Mouse (Mus musculus) urinary bladder, postnatal 10 days (tissue): Measurements from ENCODE around the gene Pmm1.
A peak's percentile ranks its signal among the peaks of the same experiment; 100 is the strongest.
"Not testable (repeated sequence)": the region's sequence is repeated elsewhere in the genome, so short reads cannot be mapped to it uniquely, and the experiment has no call there.

Experiments
- DNase-seq: peaks from one replicate; pipeline ENCODE4 v3.0.0; 2022; ENCODE audit warnings: low spot score

Gene Pmm1

DNA sequence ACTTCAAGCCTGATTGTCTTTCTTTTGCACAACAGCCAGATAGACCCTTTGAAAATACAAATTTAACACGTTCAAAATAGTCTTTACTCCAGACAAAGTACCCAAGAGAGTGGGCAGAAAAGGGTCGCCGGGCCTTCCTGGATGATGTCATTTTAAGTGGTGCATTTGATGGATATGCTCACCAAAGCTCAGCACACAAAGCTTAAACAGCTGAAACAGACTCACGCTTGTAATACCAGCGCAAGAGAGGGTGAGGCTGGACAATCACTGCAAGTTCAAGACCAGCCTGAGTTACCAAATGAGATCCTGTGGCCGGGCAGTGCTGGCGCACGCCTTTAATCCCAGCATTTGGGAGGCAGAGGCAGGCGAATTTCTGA lies 34.3 kb downstream of the Pmm1 start:
- no peak for DNase-seq

DNA sequence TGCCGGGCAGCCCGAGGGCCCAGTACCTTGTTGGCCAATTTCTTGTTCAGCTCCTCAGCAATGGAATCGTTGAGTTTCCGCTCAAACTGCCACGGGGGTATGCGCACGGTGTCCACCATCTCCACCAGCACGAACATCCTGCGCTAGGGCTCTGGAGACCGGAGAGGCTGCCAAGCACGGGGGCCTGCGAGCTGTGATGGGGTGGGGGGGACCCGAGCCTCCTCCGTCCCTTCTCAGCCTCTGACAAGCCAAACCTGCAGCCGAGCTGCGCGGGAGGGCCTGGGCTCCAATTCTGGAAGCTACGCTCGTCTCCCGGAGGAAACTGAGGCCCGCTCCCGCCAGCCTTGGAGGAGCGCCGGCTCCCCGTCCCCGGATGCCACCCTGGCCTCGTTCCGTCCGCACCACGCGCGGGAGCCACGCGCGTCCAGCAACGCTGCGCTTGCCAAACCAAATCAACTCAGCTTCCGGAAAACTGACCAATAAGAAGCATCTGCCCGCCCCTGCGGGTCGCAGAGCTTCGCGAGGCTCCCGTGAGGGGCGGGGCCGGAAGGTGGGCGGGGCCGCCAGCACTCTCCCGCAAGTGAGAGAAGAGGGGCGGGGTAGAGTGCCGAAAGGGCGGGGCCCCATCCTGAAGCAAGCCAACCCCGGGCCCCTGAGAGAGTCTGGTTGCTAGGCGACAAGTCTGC lies 34.8 kb downstream of the Pmm1 start, which contains the start of gene Polr3h:
Gene Polr3h (minus strand): TSS at position 481 of the 686 bp plus-strand sequence.
- peak; percentile 72 for DNase-seq

DNA sequence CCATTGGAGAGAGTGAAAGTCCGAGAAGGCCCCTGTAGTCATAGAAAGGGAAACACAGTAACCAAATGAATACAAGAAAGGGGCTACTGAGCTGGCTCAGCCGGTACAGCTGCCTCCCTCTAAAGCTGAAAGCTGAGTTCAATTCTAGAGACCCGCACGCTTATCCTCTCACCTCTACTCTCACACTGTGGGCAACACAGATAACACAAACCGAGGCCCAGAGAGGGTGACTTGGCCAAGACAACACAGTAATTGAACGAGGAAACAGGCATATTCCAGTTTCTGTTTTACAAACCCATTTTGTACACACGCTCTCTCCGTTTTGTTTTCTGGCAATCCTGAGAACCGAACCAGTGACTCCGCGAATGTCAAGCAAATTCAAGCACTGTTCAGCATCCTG lies 35.8 kb downstream of the Pmm1 start:
- no peak for DNase-seq

DNA sequence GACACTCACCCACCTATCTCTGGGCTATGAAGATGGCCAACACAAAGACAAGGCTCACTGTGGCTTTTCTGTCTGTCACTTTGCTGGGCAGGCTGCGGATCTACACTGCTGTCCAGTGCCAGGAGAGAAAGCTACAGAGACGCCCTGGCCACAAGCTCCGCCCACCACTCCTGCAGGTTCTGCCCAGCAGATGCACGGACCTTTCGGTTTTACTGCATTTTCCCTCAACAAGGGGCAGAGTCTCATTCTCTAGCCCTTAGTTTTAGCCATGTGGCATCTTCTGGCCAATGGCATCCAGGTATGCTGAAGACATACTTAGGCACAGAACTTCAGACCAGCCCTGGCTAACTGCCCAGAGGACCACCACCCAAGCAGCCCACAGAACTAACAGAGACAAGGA lies 39.5 kb downstream of the Pmm1 start:
- DNase-seq, result no peak

DNA sequence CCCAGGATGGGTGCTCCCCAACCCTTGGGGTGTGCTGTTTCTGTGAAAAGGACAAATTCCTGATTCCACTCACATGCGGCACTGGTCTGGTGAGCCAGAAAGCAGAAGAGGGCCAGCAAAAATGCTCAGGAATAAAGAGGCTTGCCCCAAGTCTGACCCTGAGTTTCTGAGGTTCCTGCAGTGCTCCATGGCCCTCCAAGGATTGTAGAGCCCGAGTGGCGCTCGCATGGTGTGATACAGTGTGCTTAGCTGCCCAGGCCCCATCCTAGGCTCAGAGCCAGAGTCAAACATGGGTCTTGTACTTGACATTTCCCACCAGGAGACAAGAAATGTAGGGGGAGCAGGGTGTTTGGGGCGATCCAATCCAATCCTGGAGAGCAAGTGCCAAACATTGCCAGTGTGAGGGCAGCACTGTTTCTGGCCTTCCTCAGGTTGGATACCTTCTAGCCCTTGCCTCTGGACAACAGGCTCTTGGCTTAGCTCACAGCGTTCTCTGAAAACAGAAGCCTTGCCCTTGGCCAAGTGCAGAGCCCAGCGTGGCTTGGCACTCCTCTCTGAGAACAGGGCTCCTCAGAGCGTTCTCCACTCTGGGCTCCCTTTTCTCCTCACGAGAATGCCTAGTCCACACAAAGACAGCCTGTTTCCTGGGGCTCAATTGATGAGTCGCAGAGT lies 40.0 kb downstream of the Pmm1 start:
- no peak for DNase-seq

DNA sequence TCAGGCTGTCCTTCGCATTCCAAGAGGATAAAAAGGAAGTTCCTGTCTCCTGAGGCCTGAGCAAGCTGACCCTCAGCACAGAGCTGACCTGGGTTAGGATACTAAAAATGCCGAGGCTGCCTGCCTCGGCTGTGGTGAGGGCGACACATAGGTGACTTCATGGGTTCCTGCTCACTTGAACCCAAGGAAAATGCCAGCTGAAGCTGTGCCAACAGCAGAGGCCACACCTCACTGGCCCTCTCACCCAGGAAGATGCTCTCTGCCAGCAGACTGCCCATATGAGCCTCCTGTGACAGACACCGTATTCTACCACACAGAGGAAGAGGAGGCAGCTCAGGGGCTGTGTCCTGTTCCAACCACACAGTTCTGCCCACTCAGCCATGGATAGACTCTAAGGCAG lies 41.7 kb downstream of the Pmm1 start:
- DNase-seq, result no peak

DNA sequence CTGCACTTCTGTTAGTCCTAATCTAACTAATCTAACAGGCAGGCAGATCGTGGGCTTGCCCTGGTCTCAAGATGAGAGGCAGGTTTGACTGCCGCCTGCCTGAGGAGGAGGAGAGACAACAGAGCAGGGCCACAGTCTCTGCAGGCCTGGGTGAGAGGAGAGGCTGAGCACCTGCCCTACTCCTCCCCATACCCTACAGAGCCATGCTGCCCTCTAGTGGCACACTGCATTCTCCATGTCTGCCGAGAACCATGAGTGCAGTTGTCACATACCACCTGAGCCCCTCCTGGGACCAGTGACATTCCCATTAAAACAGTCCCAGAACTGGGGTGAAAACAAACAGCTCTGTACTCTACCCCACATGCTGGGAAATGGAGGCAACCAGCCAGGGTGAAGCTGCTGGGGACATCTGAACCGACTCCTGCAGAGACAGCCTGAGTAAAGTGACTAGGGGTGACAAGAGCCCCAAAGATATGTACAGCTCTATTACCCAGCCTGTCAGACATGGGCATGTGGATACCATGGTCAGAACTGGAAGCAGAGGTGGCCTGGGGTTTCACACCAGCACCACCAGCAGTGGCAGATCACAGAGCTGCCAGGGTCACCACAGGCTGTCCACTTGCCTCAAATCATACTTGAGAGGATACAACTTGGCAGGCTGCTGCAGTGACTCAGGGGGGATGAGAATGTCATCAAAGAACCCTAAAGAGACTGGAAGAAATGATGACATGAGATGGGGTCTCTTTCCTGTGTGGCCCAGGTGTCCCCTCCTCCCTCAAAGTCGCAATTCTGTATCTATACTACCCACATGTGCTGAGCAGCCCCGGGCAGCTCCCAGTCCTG lies 42.9 kb downstream of the Pmm1 start:
- no peak for DNase-seq

DNA sequence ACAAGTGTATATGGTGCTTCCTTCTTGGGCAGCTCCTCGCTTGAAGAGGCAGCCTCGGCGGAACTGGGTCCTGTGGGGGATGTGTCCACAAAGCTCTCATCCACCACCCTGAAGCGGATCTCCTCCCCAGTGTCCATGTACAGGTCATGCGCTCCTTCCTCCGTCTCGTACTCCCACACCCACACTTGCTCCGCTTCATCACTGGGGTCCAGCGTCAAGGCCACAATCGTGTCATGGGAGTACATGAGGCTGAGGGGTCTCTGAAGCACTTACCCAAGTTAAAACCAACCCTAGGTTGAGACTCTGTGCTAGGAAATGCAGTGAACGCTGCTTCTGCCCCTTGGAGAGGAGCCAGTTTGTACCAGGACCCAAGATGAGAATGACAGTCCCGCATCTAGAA lies 43.5 kb downstream of the Pmm1 start:
- no peak for DNase-seq

DNA sequence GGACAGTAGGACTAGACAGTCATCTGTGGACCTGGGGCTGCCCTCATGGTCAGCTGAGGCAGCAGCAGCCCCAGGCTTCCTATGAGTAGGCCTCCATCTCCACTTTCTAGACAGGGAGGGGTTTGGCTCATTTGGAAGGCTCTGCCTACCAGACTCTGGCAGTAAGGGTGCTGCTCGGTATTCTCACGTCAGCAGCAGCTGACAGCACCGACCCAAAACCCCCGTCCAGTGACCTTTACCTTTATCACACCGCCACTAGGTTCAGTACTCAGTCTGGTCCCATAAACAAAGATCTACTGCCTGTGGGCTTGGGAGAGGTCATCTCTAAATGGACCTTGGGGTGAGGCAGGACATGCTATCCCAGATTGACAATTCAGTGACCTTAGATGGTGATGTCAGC lies 45.1 kb downstream of the Pmm1 start:
- DNase-seq, result no peak

DNA sequence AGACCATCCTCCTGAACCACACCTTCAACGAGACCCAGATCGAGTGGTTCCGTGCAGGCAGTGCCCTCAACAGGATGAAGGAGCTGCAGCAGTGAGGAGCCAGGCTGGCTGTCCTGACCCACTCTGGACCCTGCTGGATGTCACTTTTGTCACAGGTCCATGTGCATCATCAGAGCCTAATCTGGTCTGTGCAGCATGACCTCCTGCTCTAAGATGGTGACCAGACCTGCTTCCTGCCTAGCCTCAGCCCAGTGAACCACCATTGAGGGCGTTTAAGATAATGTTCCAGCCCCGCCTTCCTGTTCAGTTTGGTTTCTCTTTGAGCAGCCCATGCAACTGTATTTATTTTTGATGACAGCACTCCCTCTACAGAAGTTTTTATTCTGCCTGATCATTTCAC lies 46.1 kb downstream of the Pmm1 start:
- DNase-seq, result no peak

DNA sequence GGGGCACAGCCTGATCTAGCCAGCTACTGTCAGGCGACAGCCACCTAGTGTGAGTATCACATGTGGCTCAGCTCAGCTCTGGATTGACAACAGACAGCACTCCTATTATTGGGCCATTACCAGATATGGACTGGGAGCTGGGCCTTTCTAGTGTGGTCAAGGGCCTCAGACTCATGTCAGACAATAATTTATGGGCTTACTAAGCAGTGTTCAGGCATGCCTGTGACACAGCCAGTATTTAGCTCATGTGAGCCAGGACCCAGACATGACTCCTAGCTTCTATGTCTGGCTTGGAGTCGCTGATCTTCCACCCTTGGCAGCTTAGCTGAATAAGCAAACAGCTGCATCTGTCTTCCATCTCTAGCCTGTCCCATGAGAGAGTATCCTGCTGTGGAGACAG lies 48.2 kb downstream of the Pmm1 start:
- no peak for DNase-seq

DNA sequence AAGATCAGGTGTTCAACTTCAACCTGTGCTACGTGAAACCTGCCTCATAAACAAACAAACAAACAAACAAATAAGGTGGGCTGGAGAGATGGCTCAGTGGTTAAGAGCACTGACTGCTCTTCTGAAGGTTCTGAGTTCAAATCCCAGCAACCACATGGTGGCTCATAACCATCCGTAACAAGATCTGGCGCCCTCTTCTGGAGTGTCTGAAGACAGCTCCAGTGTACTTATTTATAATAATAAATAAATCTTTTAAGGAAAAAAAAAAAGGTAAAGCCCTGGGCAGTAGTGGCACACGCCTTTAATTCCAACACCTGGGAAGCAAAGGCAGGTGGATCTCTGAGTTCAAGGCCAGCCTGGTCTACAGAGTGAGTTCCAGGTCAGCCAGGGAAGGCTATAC lies 52.0 kb downstream of the Pmm1 start:
- not testable (repeated sequence) for DNase-seq

DNA sequence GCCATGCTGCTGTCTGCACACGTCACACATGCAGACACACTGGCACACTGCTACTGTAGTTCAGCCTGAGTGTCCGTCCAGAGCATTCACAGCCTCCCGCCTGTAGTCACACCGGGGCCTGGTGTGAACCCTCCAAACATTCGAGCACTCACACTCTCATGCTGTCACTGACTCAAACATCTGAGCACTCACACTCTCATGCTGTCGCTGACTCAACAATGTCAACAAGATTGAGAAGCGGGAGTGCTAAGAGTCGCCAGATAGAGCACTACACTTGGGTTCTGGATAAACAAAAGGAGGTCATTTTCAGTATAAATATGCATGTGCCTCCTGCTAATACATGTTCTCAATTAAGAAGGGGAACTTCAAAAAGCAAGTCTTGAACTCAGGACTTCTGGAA lies 52.8 kb downstream of the Pmm1 start:
- DNase-seq, result no peak

DNA sequence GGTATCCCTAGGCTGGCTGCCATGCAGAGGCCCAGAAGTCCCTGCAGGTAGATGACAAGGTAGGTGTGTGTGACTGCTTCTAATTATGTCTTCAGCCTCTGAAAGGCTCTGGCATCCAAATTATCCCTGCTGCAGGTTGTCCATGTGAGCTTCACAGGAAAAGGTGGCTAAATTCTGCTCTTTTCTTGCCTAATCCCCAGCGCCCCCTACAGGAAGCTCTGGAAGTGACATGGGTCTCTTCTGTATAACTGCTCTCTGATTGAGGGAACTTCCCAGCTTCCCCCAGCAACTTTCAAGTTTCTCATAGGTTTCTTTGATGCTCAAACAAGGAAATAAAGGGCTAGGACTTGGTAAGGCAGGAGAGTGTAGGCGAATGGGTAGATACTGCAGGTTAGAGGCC lies 55.8 kb downstream of the Pmm1 start:
- DNase-seq, result no peak
